Mouse (Mus musculus): ENCODE data around the gene Trp53i13. TPM values are rescaled to one million over a fixed set of nuclear protein-coding genes. Genes with fewer than 3 reads are reported as not detected.

Trp53i13 gene
- total RNA-seq, 2 experiments from 2014 or later = 5.4 to 5.9 TPM

DNA sequence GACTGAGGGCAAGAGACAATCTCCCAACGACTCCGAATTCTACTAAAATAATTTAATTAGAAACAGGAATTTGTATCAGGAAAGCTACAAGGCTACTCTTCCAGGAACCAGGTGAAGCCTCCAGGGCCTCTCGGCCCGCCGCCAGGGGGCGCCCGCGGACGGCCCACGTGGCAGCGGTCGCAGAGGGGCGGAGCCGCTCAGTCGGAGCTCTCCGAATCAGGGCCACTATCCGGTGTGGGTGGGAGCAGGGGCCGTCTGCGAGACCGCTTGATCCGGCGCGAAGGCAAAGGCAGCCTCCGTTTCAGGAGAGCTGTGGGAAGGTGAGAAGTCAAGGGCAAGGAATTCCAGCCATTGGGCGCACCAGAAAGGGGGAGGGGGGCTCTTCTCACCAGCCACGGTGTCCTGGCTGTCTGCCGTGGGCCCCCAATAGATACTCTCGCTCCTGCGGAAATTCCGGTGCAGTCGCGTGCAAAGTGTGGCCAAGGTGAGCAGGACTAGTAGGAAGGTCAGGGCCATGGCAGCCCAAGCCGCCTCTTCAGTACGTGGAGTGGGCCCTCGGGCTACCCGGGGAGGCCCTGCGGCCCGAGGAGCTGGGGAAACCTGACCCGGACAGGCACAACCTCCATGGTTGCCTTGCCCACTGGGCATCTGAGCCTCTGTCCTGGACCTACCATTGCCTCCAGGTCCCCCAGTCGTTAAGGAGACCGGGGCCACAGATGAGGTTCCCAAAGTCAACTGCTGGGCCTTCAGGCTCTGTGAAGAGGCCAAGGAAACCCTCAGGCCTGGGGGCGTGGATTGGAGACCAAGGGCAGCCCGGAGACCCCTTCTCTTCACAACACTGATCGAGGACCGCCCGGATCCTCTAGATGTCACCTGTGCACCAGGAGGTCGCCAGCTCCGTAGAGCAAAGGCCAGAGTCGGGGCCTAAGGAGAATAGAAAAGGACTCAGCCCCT lies 7.4 kb downstream of the Trp53i13 start:
- DNase-seq = peak; percentile 81 to 85

- DNase-seq = no peak
Measured at GRCm38 (mm10) chr11:77507426-77507825, 8.4 kb downstream of the Trp53i13 start.

- DNase-seq = no peak
Measured at GRCm38 (mm10) chr11:77506941-77507340, 8.8 kb downstream of the Trp53i13 start.

- no peak for DNase-seq
Measured at GRCm38 (mm10) chr11:77506273-77506672, 9.5 kb downstream of the Trp53i13 start.

GRCm38 (mm10) chr11:77505291-77505980 lies 10.3 kb downstream of the Trp53i13 start:
- no peak for DNase-seq

GRCm38 (mm10) chr11:77504377-77504776 lies 11.4 kb downstream of the Trp53i13 start:
- no peak for DNase-seq

DNA sequence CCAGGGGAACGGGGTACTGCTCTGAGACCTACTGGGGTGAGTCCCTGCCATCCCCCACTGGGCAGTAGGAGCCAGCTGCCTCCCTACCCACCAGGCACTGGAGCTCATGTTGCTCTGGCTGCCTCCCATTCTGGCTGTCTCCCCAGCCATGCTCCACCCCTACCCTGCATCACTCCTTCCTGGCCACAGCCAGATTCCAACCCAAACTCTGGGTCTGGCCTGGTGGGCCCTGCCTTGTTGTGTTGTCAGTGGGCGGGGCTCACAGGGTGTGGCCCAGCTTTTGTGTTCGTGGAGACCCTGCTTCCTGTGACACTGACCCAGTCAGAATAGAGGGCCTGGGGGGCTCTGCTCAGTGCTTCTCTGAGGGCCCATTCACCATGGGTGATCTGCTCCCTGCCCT lies 12.3 kb downstream of the Trp53i13 start:
- DNase-seq = no peak

DNA sequence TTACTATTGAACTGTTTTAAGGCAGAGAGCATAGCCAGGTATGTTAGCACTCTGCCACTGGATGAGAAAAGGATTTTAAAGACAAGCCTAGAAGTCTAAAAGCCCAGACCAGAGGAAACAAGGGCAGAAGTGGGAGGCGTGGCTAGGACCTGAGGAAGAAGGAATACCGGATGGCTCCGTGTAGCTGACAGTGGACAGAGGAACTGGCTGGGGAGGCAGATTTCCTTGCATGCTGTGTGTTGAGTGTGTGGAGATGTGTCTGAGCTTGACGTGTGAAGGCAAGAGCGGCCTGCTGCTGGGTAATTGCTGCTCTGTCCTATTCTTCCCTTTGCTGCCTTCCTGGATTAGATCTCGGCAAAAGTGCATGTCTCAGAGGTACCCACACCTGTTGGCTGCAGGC lies 13.3 kb downstream of the Trp53i13 start:
- DNase-seq = no peak

DNA sequence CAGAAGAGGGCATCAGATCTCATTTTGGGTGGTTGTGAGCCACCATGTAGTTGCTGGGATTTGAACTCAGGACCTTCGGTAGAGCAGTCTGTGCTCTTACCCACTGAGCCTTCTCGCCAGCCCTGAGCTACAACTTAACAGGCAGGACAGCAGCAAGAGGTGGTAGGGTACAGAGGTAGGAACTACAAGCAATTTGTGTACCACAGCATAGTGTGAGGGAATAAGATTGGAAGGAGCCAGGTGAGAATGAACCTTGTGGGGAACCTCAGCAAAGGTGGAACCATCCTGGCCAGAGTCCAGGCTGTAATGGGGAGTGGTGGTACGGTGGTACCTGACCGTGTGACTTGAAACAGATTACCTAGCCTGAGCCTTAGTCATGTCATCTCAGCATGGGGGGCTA lies 13.8 kb downstream of the Trp53i13 start:
- DNase-seq = no peak

DNA sequence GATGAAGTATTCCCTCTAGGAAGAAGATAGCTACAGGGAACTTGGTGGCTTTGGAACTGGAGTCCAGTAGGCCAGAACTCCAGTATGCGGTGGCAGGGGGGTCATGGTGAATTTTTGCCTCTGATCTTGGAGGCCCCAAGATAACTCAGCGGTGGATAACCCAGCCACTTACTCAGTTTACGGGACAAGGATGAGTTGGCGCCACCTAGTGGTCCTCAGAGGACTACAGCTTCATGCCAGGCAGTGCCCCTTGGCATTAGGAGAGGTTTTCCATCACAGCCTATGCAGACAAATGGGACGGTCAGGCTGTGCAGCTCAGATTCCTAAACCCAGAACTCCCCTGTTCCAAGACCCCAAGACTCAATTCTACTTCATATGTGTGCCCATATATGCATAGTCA lies 14.4 kb downstream of the Trp53i13 start:
- DNase-seq = peak in 1 of 2 experiments; percentile 70

GRCm38 (mm10) chr11:77500361-77501325 lies 15.1 kb downstream of the Trp53i13 start:
- DNase-seq = no peak

DNA sequence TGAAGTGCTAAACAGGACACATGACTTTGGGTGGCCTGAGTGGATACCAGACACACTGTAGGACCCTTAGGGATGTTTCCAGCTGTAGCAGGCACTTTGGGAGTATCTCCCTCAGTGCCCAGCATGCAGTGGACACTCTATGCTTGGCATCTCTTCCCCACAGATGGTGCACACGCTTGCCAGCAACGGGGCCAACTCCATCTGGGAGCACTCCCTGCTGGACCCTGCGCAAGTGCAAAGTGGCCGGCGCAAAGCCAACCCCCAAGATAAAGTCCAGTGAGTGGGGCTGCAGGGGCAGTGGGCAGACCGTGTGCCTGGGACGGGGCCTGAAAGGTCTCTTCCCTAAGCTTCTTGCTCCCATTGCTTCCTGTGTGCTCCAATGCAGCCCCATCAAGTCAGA lies 16.4 kb downstream of the Trp53i13 start:
- DNase-seq = no peak

GRCm38 (mm10) chr11:77498261-77499139 lies 17.3 kb downstream of the Trp53i13 start:
- DNase-seq = no peak

GRCm38 (mm10) chr11:77497851-77498250 lies 17.9 kb downstream of the Trp53i13 start:
- DNase-seq = no peak

DNA sequence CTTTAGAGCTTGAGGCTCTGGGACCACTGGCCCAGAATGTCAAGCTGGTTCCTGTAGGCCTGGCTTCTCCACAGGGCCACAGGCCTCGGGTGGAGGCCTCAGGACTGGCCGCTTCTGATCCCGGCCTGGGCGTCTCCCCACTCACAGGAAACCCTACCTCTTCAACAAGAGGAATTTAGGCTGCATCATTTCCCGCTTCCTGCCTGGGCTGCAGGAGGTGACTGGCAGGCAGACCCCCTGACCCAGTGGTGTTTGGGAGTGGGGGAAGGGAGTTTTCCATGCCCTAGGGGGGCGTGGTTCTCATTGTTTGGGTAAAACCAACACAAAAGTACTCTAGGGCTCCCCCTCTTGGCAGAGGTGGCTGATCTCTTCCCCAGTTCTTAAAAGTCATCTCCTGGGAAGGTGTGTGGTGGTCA lies 18.4 kb downstream of the Trp53i13 start:
- no peak for DNase-seq

GRCm38 (mm10) chr11:77495507-77495906 lies 20.3 kb downstream of the Trp53i13 start:
- DNase-seq = no peak

DNA sequence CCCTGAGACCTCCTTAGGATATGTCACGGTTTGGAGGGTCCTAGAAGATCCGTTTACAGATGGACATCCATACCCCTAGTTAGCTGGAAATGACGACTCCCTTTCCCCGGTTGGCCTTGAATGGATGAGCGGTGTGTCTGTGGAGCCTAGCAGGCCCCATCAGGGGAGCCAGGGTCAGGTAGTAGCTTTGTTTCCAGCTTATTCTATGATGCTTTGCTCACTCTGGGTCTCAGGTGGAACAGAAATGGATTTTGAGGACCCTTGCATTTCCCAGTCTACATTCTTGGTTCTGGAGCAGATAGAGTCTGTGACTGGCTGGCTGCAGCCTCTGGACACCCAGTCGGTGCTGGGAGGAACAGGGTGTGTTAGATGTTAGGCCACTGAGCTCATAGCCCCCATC lies 21.0 kb downstream of the Trp53i13 start:
- no peak for DNase-seq

DNA sequence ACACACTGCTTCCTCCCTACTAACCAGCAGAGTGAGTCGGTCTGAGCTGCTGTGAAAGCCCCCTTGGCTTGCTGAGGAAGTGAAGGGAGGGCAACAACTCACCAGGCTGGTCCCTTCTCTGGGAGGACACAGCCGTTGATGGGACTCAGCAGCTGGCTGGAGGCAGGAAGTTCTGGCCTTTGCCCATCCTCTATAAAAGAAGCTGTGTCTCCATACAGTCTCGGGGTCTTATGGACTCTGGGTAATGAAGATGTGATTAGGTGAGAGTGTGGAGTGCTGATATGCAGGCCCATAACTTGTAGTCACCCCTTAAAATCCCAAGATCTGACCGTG lies 21.5 kb downstream of the Trp53i13 start:
- DNase-seq = no peak

DNA sequence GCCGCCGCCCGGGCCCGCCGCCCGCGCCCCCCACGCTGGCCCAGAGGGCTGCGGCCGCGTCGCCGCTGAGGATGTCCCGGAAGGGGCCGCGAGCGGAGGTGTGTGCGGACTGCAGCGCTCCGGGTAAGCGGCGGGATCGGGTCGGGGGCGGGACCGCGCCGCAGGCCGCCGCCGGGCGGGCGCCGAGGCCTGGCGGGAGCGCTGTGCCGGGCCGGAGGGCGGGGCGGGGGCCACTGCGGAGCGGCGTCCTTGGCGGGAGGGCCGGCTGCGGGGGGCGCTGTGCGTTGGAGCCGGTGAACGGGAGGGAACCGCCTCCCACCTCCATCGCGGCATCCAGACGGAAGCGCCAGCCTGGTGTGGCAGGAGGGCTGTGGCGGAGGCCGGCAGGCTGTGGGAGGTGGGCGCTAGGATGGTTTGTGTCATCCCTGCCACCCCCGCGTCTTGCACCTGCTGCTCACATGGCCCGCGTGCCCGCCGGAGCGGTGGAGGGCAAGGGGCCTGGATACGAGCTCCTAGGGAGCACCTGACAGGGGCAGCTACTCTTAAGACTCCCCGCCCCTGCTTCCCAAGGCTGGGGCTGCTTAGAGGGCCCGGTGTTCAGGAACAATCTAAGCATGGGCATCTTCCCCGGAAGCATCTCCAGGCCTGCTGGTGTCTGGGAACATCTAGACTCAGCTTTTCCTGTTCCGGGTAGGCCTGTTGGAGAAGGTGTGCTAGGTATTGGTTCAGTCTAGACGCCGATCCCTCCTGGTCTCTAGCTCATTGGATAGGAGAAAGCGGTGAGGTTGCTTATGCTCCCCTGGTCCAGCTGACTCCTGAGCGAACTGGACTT lies 22.1 kb downstream of the Trp53i13 start, which contains the start of gene Git1:
Gene Git1 (plus strand): TSS at position 51 of the 832 bp plus-strand sequence.
- DNase-seq = peak; percentile 70 to 72

- peak; percentile 90 to 91 for DNase-seq
Measured at GRCm38 (mm10) chr11:77492911-77493332, 22.9 kb downstream of the Trp53i13 start.

All from layer of hippocampus, postnatal 36 days (tissue).